Mouse (Mus musculus) retina, postnatal 7 days (tissue): Measurements from ENCODE around the gene Cytip.

ENCODE experiments used
- DNase-seq: peaks from one replicate; pipeline ENCODE4 v3.0.0-alpha.2; 2012; ENCODE audit warnings: low read depth, low spot score

Cytip gene

DNA sequence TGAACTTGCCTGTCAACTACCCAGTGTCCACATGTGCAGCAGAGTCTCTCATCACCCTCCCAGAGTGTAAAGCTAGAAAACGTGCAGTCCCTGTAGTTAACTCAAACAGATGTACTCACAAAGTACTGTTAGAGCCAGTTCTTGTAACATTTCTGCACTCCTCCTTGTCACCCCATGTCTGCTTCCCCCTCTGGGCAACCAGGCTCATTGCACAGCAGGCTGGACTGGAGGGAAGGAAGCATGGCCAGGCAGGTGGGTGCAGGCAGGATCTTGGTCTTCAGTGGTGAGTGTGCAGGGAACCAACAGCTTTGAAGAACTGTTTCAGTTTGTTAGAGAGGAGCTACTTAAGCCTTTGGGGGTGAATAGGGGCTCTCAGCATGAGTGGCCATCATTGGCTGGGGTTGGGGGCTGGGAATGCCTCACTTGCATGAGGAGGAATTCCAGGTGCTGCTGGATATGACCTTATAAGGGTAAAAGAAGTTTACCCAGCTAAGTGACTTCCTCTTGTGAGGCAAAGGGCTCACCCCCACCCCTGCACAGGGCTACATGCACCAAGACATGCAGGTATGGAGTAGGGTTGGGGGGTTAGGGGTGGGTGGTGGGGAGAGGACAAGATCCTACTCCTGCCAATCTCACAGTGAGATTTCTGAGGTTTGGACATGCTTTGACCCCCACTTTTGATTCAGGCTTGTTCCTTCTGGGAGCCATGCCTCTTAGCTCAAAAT lies 31.7 kb downstream of the Cytip start:
- no peak for DNase-seq

DNA sequence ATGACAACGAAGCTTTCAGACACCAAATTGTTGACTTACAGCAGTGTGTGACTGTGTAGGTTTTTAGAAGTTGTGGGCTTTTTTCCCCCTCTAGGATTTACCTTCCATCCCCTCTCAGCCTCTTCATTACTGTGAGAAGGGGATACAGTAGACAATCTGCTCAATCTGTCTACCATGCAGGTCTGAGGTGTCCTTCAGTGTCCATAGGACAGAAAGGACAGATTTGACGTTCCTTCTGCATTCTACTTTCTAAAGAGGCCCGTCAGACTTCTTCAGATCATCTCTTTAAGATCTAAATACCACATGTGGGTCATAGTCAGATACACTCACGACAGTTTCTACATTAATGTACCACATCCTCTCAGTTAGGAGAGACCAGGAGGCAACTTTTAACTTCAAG lies 33.5 kb downstream of the Cytip start:
- DNase-seq = no peak

DNA sequence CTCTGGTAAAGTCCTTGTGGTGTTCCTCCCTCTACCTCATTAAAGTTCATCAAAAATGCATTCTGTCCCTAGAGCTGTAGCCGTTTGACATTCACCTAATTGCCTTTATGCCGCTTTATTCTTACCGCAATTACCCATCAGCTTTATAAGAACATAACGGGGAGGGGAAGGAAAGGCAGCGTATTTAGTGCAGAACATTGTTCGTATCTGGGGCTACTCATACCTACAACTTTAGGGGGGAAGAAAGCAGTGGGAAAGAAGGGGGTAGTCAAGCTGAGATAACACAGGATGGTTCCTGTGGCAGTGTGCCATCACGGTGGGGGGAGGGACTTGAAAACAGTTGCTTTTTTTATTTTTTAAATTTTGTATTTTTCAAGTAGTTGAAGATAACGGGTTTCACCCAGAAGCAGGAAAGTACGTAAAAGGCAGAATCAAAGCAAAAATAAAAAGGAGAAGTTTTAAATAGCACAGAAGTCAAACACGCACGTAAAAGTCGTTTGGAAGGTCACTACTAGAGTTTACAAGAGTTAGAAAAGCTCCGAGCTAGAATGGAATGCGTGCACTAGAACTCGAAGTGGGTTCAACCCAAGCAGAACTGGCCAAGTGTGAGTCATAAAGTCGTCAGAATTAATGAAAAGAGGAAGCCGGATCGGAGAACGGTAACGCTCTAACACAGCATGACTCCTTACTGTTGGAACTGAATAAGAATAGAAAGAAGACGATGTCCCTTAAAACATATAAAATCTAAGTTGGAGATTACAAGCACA lies 34.6 kb downstream of the Cytip start:
- DNase-seq = no peak

DNA sequence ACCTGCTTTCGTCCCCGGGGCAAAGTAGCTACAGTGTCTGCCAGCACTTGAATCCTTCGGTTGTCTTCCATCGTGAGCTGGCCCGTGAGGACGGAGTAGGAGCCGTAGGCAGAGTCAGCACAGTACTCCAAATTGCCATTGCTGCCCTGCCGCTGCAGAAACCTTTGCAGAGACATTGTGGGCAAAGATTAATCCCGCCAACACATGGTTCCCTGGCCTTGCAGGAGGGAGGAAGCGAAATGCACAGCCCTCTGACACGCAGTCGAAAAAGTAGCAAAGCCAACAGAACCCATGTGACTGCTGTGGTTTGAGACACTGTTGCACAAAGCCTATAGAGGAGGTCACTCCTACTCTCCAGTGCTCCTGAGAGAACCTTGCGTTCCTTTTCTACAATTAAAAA lies 35.5 kb downstream of the Cytip start:
- no peak for DNase-seq

DNA sequence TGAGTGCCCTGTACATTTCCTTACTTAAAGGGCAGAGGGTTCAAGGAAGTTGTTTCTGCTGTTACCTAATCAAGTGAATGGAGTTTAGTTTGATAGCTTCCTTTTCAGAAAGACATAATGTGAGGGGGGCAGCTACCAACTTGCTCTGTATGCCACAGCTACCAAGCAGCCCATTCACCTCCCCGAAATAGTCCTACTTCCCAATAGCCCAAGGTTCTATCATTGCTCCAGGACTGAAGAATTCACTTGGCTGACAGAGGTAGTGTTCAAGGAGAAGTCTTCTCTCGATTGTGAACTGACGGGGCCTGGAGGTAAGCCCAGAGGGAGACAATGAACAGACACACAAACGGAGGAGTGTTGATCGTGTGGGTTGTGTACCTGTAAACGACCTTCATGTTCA lies 36.2 kb downstream of the Cytip start:
- DNase-seq = no peak

DNA sequence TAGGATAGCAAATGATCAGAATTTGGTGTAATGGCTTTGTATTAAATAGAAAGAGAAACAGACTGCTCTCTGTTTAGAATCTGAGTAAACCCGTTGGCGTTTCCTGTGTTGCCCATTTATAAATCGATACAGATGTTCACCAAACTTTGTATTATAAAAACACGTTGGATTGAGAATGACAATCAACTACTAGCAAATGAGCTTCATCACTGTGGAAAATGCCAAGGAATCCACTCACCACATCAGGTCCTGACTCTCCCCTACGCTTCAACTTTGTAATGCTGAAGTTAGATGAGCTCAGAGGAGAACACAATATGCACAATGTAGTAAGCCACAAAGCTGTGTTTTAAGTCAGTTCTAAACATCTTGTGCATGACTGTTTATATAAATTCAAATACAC lies 36.8 kb downstream of the Cytip start:
- no peak for DNase-seq

DNA sequence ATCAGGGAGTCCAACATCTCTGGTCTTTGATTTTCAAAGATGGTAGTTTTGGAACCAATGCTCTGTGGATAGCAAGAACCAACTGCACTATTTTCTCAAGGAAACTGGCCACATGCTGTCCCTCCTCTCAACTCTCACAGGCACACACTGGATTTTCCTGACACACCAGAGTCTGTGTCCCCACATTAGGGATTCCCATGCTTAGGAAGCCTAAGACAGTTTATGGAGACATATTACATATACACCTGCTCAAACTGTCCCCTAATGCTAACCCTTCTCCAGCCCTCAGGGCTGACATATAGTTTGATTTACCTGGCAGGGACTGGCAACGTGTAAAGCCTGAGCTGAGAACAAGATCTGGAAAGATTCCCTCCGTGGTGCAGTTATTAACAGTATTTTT lies 37.2 kb downstream of the Cytip start:
- DNase-seq = no peak

DNA sequence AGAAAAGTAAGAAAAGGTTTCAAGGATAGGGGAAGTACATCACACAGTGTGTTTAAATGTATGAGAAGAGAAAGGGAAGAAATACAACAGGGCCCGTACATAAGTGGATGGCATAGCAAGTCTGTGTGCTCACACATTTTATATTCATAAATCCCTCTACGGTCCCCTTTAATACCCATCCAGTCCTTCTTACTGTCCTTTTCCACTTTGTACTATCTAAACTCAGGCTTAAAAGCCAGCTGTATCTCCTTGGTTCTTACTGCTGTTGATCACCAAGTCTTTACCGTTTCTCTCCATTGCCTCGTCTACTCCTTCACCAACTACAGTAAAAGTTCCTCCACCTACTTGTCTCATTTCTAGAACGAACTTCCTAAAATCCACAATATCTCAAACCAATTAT lies 37.9 kb downstream of the Cytip start:
- no peak for DNase-seq

DNA sequence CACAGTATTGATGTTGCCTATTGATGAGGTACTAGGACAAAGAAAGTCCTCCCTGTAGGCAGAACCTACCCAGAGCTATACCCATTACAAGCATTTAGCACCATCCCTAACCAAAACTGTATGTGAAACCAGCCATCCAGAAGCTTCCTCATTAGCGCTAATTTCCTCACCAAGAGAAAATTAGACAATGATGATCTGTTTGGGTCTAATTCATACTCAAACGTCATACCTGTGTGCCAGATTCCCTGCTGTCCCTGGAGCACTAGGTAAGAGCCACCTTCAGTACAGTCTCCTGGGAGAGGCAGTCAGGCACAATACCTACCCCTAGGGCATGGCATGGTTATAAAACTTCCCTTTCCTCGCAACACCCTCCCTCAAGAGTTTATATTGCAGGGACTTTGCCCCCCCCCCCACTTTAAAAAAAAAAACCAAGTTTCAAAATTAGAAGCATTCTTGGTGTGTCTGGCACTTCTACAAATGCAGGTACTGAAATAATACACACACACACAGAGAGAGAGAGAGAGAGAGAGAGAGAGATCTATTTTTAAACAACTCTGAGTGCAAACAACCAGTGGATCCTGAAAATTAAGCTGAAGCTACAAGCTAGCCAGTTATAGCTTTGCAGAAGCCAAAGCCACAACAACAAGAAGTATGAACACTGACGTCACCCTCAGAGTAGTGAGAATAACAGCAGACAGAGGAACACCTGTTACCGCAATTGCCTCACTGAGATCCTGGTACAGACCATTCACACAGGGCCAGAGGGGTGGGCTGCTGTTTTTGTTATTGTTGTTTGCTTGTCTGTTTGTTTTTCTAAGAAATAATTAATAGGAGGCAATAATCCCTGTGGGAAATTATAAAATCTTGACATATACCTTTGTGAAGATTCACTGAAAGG lies 38.6 kb downstream of the Cytip start:
- no peak for DNase-seq

DNA sequence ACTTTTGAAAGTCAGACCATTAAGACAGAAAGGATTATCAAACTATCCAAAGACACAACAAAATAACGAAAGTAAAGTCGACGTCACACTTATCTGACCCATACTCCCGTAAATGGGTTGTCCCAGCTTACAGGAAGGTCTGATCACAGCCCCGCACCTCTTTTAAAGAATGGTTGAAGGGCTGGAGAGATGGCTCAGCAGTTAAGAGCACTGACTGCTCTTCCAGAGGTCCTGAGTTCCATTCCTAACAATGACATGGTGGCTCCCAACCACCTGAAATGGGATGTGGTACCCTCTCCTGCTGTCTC lies 39.3 kb downstream of the Cytip start:
- no peak for DNase-seq

DNA sequence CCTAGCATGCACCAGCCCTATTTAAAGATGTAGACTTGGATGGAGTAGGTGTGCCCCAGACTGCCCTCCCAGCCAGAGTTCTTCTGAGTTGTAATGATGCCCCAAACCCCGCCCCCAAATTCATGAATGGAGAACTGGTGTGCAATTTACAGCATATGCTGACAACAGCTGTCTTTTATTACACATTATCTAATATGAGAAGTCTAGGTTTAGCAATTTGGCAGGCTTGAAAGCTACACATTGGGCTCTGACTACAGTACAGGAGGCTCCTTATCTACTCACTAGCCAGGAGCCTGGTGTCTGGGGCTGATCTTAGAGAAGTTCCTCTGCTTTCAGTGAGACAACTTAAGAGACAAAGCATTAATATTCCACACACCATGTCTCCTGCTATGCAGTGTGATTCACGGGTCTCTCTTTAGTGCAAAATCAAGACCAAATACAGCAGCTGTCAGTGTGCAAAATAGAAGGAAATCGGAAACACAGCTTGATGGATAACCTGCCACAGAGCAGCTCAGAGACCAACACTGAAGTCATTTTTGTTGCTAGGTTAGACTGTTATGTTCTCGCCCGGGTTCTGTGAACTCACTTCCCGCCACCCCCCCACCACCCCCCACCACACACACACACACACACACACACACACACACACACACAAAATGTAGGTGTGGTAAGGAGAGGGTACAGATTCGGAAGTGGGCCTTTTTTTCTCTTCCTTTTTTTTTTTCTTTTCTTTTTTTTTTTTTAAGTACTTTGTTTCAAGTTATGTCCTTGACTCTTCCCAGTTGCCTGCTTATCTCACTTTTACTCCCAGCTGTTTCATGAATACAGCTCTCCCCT lies 39.8 kb downstream of the Cytip start:
- DNase-seq = no peak

DNA sequence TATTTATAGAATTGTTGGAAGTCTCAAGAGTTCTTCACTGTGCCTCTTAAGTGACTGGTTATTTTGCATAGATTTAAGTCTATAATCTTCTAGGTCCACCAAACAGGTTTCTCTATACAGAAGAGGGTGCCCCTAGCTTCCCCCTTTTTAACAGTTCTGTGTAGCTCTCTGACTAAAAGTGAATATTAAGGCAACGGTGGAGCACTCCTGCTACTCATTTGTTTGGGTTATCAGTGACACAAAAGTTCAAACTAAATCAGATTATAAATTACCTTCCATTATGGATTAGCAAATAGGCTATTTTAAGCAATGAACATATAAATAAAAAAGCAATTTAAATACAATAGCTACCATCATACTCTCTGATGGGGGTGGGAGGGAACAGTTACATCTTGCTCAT lies 40.8 kb downstream of the Cytip start:
- DNase-seq = no peak

DNA sequence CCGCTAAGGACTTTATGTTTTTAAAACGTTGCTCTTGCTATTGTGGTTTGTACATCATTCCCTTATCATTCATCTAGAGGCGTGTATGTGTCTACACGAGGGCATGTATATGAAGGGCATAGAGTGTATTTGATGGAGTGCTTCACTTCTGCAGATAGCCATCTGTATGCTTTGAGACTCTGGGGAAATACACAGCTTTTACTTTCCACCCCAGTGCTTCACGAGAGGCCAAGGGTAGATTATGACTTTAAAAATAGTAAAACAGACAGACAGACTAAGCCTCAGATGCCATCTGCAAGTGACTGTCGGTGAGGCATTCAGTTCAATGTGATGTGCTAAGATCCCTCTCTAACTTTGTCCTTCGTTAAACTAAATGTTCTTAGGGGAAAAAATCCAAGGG lies 41.6 kb downstream of the Cytip start:
- DNase-seq = no peak

DNA sequence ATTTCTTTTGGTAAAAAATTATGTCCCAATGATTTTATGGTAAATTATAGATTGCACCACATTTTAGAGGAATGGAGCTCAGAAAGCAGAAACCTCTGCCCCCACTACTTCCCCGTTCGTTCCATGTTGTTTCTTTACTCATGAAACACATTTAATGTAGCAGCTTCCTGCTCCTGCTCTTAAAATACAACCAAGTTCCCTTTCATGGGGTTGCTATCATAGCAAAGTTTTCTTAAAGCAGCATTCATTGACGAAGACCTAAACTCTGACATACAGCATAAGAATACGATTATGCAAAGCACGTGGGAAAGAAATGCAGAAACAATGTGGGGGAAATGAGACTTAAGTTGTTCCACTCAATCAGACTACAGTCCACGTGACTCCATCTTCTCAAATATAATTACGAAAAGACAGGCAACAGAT lies 45.3 kb downstream of the Cytip start:
- no peak for DNase-seq

DNA sequence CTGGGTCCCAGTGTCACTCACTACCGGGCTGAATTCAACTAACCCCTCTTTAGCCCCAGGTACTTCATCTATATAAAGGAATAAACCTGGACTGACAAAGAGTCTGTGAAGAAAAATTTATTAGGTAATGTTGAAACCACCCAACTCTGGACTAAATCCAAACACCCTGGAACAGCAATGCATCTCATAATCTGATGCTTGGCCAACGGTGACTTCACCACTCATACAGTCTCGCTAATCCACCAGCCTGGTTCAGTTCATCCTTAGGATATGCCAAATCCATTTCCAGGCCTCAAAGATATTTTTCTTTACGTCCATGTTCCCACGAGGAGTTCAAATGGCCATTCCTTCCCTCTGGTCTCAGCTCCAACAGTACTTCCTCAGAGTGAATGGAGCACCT lies 48.8 kb downstream of the Cytip start:
- no peak for DNase-seq

DNA sequence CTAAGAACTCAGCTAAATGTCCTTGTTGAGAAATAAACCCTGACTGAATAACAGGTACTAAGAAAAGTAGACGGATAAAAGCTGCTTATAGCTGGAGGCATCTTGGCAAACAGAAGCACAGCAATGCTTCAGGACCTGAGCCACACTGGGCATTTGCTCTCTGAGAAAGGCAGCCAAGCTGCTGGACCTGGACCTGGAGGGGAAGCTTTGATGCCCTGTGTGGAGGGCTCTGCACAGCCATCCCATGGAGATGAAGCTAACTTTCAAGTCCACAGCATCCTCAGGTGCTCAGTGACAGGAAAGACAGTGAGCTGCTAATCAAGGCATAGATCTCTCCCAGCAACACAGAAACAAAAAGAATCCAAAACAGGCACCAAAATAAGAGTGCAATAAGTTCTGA lies 54.8 kb downstream of the Cytip start:
- DNase-seq = no peak

DNA sequence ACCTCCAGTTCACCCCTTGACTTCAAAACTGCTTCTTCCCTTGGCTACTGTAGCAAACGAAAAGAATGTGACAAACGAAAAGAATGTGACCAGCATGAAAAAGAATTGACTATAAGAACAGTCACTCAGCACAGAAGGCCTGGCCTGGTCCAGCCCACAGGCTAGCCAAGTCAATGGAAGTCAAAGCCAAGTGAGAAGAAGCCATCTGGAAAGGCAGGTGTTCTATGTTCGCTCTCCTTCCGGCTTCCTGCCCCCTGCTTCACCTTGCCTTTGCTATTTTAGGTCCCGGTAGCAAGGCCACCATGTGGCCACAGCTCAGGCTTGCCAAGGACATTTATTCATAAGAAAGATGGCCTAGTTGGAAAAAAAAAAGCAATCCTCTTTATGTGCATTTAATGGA lies 56.7 kb downstream of the Cytip start:
- no peak for DNase-seq

DNA sequence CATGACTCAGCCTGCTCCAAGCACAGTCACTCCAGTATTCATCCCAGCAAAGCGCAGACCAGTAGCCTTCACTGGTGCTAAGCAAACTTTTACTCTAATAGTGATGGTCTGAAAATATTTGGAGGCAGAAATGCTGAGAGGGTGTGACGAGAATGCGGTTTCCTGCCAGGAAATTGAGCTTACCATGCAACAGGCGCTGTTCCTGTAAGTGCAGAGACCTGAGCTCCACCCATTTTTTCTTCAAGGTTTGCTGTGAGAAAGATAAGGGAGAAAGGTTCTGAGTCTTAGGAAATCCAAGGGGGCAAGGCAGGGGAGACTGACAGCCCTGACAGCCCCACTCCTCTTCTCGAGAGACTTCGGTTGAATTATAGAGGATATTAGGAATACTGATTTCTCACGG lies 57.7 kb downstream of the Cytip start:
- no peak for DNase-seq

DNA sequence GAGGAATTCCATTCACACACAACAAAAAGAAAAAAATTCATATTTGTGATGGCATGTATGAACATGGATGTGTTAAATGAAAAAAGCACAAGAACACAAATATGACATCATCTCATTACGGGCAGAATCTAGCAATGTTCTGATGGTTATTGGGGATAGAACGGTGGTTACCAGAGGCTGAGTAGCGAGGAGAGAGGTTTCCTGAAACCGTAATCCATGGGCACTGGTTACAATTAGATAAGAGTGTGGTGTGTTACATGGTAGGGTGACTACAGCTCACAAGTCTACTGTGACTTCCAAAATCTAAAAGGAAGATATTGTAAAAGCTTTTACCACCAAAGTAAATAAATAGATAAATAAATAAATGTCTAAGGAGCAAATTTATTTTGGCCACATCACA lies 58.8 kb downstream of the Cytip start:
- DNase-seq = no peak

DNA sequence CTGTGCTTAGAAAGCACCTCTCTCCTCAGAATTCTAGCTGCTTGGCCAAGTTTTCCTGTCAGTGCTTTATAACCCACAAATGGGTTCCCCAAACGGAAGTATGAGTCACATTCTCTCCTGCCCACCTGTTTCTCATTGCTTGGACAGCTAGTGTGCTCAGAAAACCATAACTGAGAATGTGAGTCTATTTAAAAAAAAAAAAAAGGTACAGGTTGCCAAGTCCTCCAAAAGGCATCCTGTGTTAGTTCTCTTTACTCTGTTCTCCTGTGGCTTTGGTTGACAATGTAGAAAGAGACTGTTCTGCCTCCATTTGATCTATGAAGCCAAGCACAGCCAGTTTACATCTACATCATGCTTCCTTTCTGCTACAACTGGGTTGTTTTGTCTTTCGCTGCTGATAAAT lies 60.3 kb downstream of the Cytip start:
- DNase-seq = no peak

DNA sequence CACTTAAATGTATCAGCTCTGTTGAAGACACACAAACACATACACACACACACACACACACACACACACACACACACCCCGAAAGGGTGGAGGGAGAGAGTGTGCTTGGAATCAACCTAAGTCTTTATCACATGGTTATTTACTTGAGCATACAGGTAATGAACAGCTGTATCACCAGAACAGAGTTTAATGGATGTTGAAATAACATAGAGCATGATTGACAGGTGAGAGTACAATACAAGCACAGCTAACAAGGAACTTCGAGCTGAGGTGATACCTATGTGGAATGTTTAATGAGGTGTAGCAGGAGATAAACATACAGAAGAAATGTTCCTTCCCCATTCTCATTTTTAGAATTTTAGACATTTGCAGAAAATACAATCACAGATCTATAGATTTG lies 62.7 kb downstream of the Cytip start:
- no peak for DNase-seq

DNA sequence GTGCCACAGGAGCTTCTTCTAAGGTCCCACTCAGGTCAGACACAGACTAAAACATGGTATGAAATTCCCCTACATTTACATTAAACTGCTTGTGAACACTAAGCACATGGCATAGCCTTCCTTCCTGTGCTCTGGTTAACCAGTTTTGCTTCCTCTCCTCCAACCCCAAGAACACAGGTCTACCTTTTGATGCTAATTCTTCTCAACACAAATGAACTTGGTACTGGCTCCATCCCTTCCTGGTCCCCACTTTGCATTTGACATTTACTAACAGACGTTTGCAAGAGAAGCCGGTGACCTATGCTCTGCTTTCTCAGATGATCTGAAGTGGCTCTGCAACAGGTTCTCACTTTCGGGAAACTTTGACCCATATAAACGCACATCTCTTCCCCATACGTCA lies 65.4 kb downstream of the Cytip start:
- no peak for DNase-seq
